Mouse (Mus musculus): ENCODE measurements around the gene Hp1bp3. TPM values are rescaled to one million over a fixed set of nuclear protein-coding genes. Genes with fewer than 3 reads are reported as not detected.
A peak's percentile ranks its signal among the peaks of the same experiment; 100 is the strongest.

Gene Hp1bp3
- polyA plus RNA-seq, 1 experiment from 2014 or later: 257 TPM

GRCm38 (mm10) chr4:138217441-138217840 lies 1.3 kb downstream of the Hp1bp3 start:
- Histone ChIP-seq H3K9ac (replicated peaks; ENCODE audit: low read length) (peak overlapping the region; percentile 99), H3K36me3 (ENCODE audit: control insufficient read depth, insufficient read depth, low read length) (peaks cover 13% of the 10 kb centered on the region), H3K4me1 (ENCODE audit: control insufficient read depth, insufficient read depth, low read length) (peaks cover 23% of the 10 kb centered on the region), H3K27me3 (ENCODE audit: control insufficient read depth, insufficient read depth, low read length) (no peaks in the 10 kb centered on the region), H3K27ac (replicated peaks; ENCODE audit: low read depth, low read length) (peak overlapping the region; percentile 100), H3K4me3 (replicated peaks; ENCODE audit: low read depth, low read length) (peak overlapping the region; percentile 94), H3K9me3 (ENCODE audit: control insufficient read depth, low read length) (no peaks in the 10 kb centered on the region), H3K4me2 (ENCODE audit: low read length) (peak overlapping the region; percentile 92)
- ATAC-seq (ENCODE audit: low FRiP score, low TSS enrichment) (no peak), DNase-seq (no peak)
- WGBS: under 1% methylated on average over 36 of the region's 36 CpGs

- no peak for ATAC-seq (ENCODE audit: low FRiP score, low TSS enrichment)
- H3K36me3 ChIP-seq (ENCODE audit: control insufficient read depth, insufficient read depth, low read length): peaks cover 20% of the 10 kb centered on the region
- no peaks in the 10 kb centered on the region for H3K9me3 ChIP-seq (ENCODE audit: control insufficient read depth, low read length)
- no peaks in the 10 kb centered on the region for H3K27me3 ChIP-seq (ENCODE audit: control insufficient read depth, insufficient read depth, low read length)
- DNase-seq: no peak
- H3K27ac ChIP-seq (replicated peaks; ENCODE audit: low read depth, low read length): 0 out of 2 replicates have a peak overlapping the region, but pooled peaks have one; percentile 100
- peak overlapping the region; percentile 92 for H3K4me2 ChIP-seq (ENCODE audit: low read length)
- H3K4me3 ChIP-seq (replicated peaks; ENCODE audit: low read depth, low read length): peak overlapping the region; percentile 94
- peak overlapping the region; percentile 99 for H3K9ac ChIP-seq (replicated peaks; ENCODE audit: low read length)
- peaks cover 23% of the 10 kb centered on the region for H3K4me1 ChIP-seq (ENCODE audit: control insufficient read depth, insufficient read depth, low read length)
- 80% methylated on average over 11 of the region's 11 CpGs for WGBS
Observed at GRCm38 (mm10) chr4:138217951-138218685, 2.0 kb downstream of the Hp1bp3 start.

GRCm38 (mm10) chr4:138219331-138219730 lies 3.2 kb downstream of the Hp1bp3 start:
- no peak for DNase-seq
- H3K4me3 ChIP-seq (replicated peaks; ENCODE audit: low read depth, low read length): no peak overlapping the region

GRCm38 (mm10) chr4:138220761-138221160 lies 4.7 kb downstream of the Hp1bp3 start:
- peaks cover 46% of the 10 kb centered on the region for H3K36me3 ChIP-seq (ENCODE audit: control insufficient read depth, insufficient read depth, low read length)
- no peaks in the 10 kb centered on the region for H3K9me3 ChIP-seq (ENCODE audit: control insufficient read depth, low read length)
- H3K27me3 ChIP-seq (ENCODE audit: control insufficient read depth, insufficient read depth, low read length): no peaks in the 10 kb centered on the region
- H3K27ac ChIP-seq (replicated peaks; ENCODE audit: low read depth, low read length): no peak overlapping the region
- DNase-seq: no peak
- peaks cover 19% of the 10 kb centered on the region for H3K4me1 ChIP-seq (ENCODE audit: control insufficient read depth, insufficient read depth, low read length)
- no peak for ATAC-seq (ENCODE audit: low FRiP score, low TSS enrichment)
- H3K4me2 ChIP-seq (ENCODE audit: low read length): no peak overlapping the region
- WGBS: 92% methylated on average over 7 of the region's 7 CpGs
- H3K9ac ChIP-seq (replicated peaks; ENCODE audit: low read length): no peak overlapping the region
- H3K4me3 ChIP-seq (replicated peaks; ENCODE audit: low read depth, low read length): no peak overlapping the region

More at GRCm38 (mm10) chr4:138219331-138219730, 3.2 kb downstream of the Hp1bp3 start:
- H3K9me3 ChIP-seq (ENCODE audit: control insufficient read depth, low read length): no peaks in the 10 kb centered on the region
- no peak overlapping the region for H3K9ac ChIP-seq (replicated peaks; ENCODE audit: low read length)
- no peak overlapping the region for H3K4me2 ChIP-seq (ENCODE audit: low read length)
- 89% methylated on average over 5 of the region's 5 CpGs for WGBS
- peaks cover 23% of the 10 kb centered on the region for H3K4me1 ChIP-seq (ENCODE audit: control insufficient read depth, insufficient read depth, low read length)
- no peak overlapping the region for H3K27ac ChIP-seq (replicated peaks; ENCODE audit: low read depth, low read length)
- peaks cover 32% of the 10 kb centered on the region for H3K36me3 ChIP-seq (ENCODE audit: control insufficient read depth, insufficient read depth, low read length)
- H3K27me3 ChIP-seq (ENCODE audit: control insufficient read depth, insufficient read depth, low read length): no peaks in the 10 kb centered on the region
- no peak for ATAC-seq (ENCODE audit: low FRiP score, low TSS enrichment)

- Histone ChIP-seq H3K4me2 (ENCODE audit: low read length) (no peak overlapping the region), H3K27ac (replicated peaks; ENCODE audit: low read depth, low read length) (no peak overlapping the region), H3K27me3 (ENCODE audit: control insufficient read depth, insufficient read depth, low read length) (no peaks in the 10 kb centered on the region), H3K9ac (replicated peaks; ENCODE audit: low read length) (no peak overlapping the region), H3K4me1 (ENCODE audit: control insufficient read depth, insufficient read depth, low read length) (peaks cover 19% of the 10 kb centered on the region; the same call in 1 of the 2 replicates), H3K9me3 (ENCODE audit: control insufficient read depth, low read length) (no peaks in the 10 kb centered on the region), H3K36me3 (ENCODE audit: control insufficient read depth, insufficient read depth, low read length) (peaks cover 52% of the 10 kb centered on the region), H3K4me3 (replicated peaks; ENCODE audit: low read depth, low read length) (no peak overlapping the region)
- no peak for ATAC-seq (ENCODE audit: low FRiP score, low TSS enrichment)
- 93% methylated on average over 5 of the region's 5 CpGs for WGBS
- no peak for DNase-seq
Observed at GRCm38 (mm10) chr4:138221406-138221805, 5.3 kb downstream of the Hp1bp3 start.

GRCm38 (mm10) chr4:138222396-138222795 lies 6.3 kb downstream of the Hp1bp3 start:
- Histone ChIP-seq H3K4me3 (replicated peaks; ENCODE audit: low read depth, low read length) (no peak overlapping the region), H3K36me3 (ENCODE audit: control insufficient read depth, insufficient read depth, low read length) (peaks cover 60% of the 10 kb centered on the region), H3K9me3 (ENCODE audit: control insufficient read depth, low read length) (no peaks in the 10 kb centered on the region), H3K4me2 (ENCODE audit: low read length) (no peak overlapping the region), H3K9ac (replicated peaks; ENCODE audit: low read length) (no peak overlapping the region), H3K27ac (replicated peaks; ENCODE audit: low read depth, low read length) (no peak overlapping the region), H3K4me1 (ENCODE audit: control insufficient read depth, insufficient read depth, low read length) (peaks cover 19% of the 10 kb centered on the region; the same call in 1 of the 2 replicates), H3K27me3 (ENCODE audit: control insufficient read depth, insufficient read depth, low read length) (no peaks in the 10 kb centered on the region)
- no peak for ATAC-seq (ENCODE audit: low FRiP score, low TSS enrichment)
- WGBS: 91% methylated on average over 5 of the region's 5 CpGs
- DNase-seq: no peak

- Histone ChIP-seq H3K36me3 (ENCODE audit: control insufficient read depth, insufficient read depth, low read length) (peaks cover 69% of the 10 kb centered on the region), H3K4me2 (ENCODE audit: low read length) (no peak overlapping the region), H3K9me3 (ENCODE audit: control insufficient read depth, low read length) (no peaks in the 10 kb centered on the region), H3K4me1 (ENCODE audit: control insufficient read depth, insufficient read depth, low read length) (peaks cover 11% of the 10 kb centered on the region; the same call in 1 of the 2 replicates), H3K9ac (replicated peaks; ENCODE audit: low read length) (no peak overlapping the region), H3K27ac (replicated peaks; ENCODE audit: low read depth, low read length) (no peak overlapping the region), H3K4me3 (replicated peaks; ENCODE audit: low read depth, low read length) (no peak overlapping the region), H3K27me3 (ENCODE audit: control insufficient read depth, insufficient read depth, low read length) (no peaks in the 10 kb centered on the region)
- no peak for DNase-seq
- no peak for ATAC-seq (ENCODE audit: low FRiP score, low TSS enrichment)
- WGBS: 92% methylated on average over 10 of the region's 10 CpGs
Observed at GRCm38 (mm10) chr4:138223623-138224022, 7.5 kb downstream of the Hp1bp3 start.

GRCm38 (mm10) chr4:138246756-138247665 lies 30.9 kb downstream of the Hp1bp3 start:
- Histone ChIP-seq H3K27ac (replicated peaks; ENCODE audit: low read depth, low read length) (0 out of 2 replicates have a peak overlapping the region, but pooled peaks have one; percentile 9), H3K4me3 (replicated peaks; ENCODE audit: low read depth, low read length) (no peak overlapping the region), H3K4me1 (ENCODE audit: control insufficient read depth, insufficient read depth, low read length) (peaks cover 21% of the 10 kb centered on the region), H3K4me2 (ENCODE audit: low read length) (no peak overlapping the region), H3K9me3 (ENCODE audit: control insufficient read depth, low read length) (no peaks in the 10 kb centered on the region), H3K9ac (replicated peaks; ENCODE audit: low read length) (no peak overlapping the region), H3K27me3 (ENCODE audit: control insufficient read depth, insufficient read depth, low read length) (peaks cover 5% of the 10 kb centered on the region; the same call in 1 of the 2 replicates), H3K36me3 (ENCODE audit: control insufficient read depth, insufficient read depth, low read length) (peaks cover 50% of the 10 kb centered on the region)
- ATAC-seq (ENCODE audit: low FRiP score, low TSS enrichment) (no peak), DNase-seq (peak; percentile 34)
- 64% methylated on average over 27 of the region's 27 CpGs for WGBS
